Comparison of ENCODE assay signal across 9 mouse cellular contexts in genomic region chr5:54180640-54181326, GRCm38 (mm10).
DNase-seq lines count a peak whose midpoint lies in the region; ATAC-seq and TF ChIP-seq lines count a peak whose summit lies in the region.
"Had no signal": no experiment of that assay in that cellular context is flagged by ENCODE, and none has a peak within 500 bp of the region (broad histone marks: within the 10 kb centered on the region; RNA-seq: fewer than 3 reads in every experiment).

No protein-coding gene starts in this region.

- no peak for TF ChIP-seq CTCF in gastrocnemius, adult 2 months (IDR thresholded peaks at IDR 0.05)

- 46% methylated on average over 10 of the region's 10 CpGs for WGBS in heart, embryonic 16.5 days
- 41% methylated on average over 10 of the region's 10 CpGs for WGBS in midbrain, embryonic 13.5 days
- WGBS in liver, embryonic 11.5 days, result 46% methylated on average over 10 of the region's 10 CpGs

- DNase-seq in gastrocnemius, adult 2 months, result no peak
- no peak for DNase-seq in gastrocnemius, adult 18-20 months (ENCODE audit: low spot score)
- DNase-seq in embryo, embryonic 10.5 days (ENCODE audit: low spot score), result peak; percentile 56
- no peak for DNase-seq in kidney, adult 11 months
- no peak for DNase-seq in liver, embryonic 11.5 days (ENCODE audit: low spot score)
- no peak for DNase-seq in right cerebral cortex, postnatal 36 days (ENCODE audit: low spot score in 2 of 2)
- DNase-seq: cerebellum, adult 9-11 months had no signal

- no peak overlapping the region for H3K4me3 ChIP-seq in gastrocnemius, adult 2 months
- no peak overlapping the region for H3K4me3 ChIP-seq in heart, embryonic 16.5 days (ENCODE audit: low read length)
- peak overlapping the region; percentile 24; the same call in 1 of the 2 replicates for H3K4me3 ChIP-seq in midbrain, embryonic 13.5 days (replicated peaks)
- H3K4me3 ChIP-seq in liver, embryonic 11.5 days (ENCODE audit: low read depth, low read length), result no peak overlapping the region

- H3K4me1 ChIP-seq in heart, embryonic 16.5 days (ENCODE audit: control insufficient read depth, insufficient read depth, low read length), result peaks cover 25% of the 10 kb centered on the region
- H3K4me1 ChIP-seq in midbrain, embryonic 13.5 days (replicated peaks), result peaks cover 26% of the 10 kb centered on the region
- H3K4me1 ChIP-seq in liver, embryonic 11.5 days (replicated peaks; ENCODE audit: control insufficient read depth, insufficient read depth, low read length), result 0 out of 2 replicates have a peak, but pooled peaks cover 2% of the 10 kb centered on the region

- ATAC-seq in heart, embryonic 16.5 days (replicated peaks; ENCODE audit: extremely low read depth, insufficient read depth, low FRiP score), result no peak; the same call in 1 of the 2 replicates
- peak; percentile 55 for ATAC-seq in midbrain, embryonic 13.5 days
- no peak for ATAC-seq in liver, embryonic 11.5 days (replicated peaks; ENCODE audit: low FRiP score)

- H3K27ac ChIP-seq in gastrocnemius, adult 2 months, result peak overlapping the region; percentile 59
- H3K27ac ChIP-seq in heart, embryonic 16.5 days (ENCODE audit: low read length), result peak overlapping the region; percentile 73
- H3K27ac ChIP-seq in midbrain, embryonic 13.5 days, result peak overlapping the region; percentile 44
- no peak overlapping the region; the same call in 1 of the 2 replicates for H3K27ac ChIP-seq in liver, embryonic 11.5 days (ENCODE audit: low read depth, low read length)

- intact Hi-C loops in gastrocnemius, adult 2 months (cut with DNase I), result no loop called here

- no peak overlapping the region for H3K9ac ChIP-seq in heart, embryonic 16.5 days (ENCODE audit: low read length)
- peak overlapping the region; percentile 45; the same call in 1 of the 2 replicates for H3K9ac ChIP-seq in midbrain, embryonic 13.5 days (replicated peaks)
- no peak overlapping the region for H3K9ac ChIP-seq in liver, embryonic 11.5 days (ENCODE audit: low read depth, low read length)

- no peaks in the 10 kb centered on the region for H3K9me3 ChIP-seq in heart, embryonic 16.5 days (replicated peaks; ENCODE audit: control insufficient read depth, low read length)
- no peaks in the 10 kb centered on the region for H3K9me3 ChIP-seq in midbrain, embryonic 13.5 days
- no peaks in the 10 kb centered on the region for H3K9me3 ChIP-seq in liver, embryonic 11.5 days (ENCODE audit: control insufficient read depth, low read length)

- no peaks in the 10 kb centered on the region for H3K36me3 ChIP-seq in heart, embryonic 16.5 days (ENCODE audit: control insufficient read depth, insufficient read depth)
- H3K36me3 ChIP-seq in midbrain, embryonic 13.5 days, result no peaks in the 10 kb centered on the region
- no peaks in the 10 kb centered on the region for H3K36me3 ChIP-seq in liver, embryonic 11.5 days (ENCODE audit: control insufficient read depth, insufficient read depth, low read length)

- no peaks in the 10 kb centered on the region for H3K27me3 ChIP-seq in heart, embryonic 16.5 days (ENCODE audit: control insufficient read depth, insufficient read depth, low read length)
- 0 out of 2 replicates have a peak, but pooled peaks cover 5% of the 10 kb centered on the region for H3K27me3 ChIP-seq in midbrain, embryonic 13.5 days
- no peaks in the 10 kb centered on the region for H3K27me3 ChIP-seq in liver, embryonic 11.5 days (replicated peaks; ENCODE audit: control insufficient read depth, insufficient read depth, low read length)

- 0 out of 2 replicates have a peak overlapping the region, but pooled peaks have one; percentile 2 for H3K4me2 ChIP-seq in heart, embryonic 16.5 days (ENCODE audit: low read depth, low read length)
- H3K4me2 ChIP-seq in midbrain, embryonic 13.5 days (replicated peaks), result peak overlapping the region; percentile 46
- no peak overlapping the region for H3K4me2 ChIP-seq in liver, embryonic 11.5 days
